Mouse (Mus musculus) MEL (cell line): ENCODE results near the gene Gm49392. TPM values are rescaled to one million over a fixed set of nuclear protein-coding genes. Genes with fewer than 3 reads are reported as not detected.

Experiments used
- DNase-seq: peaks from one replicate; pipeline ENCODE4 v3.0.0; 2011; ENCODE audit warnings: low read depth, low spot score
- H3K27ac ChIP-seq: 2 replicates; pipeline ENCODE4 v1.5.1; 2012; ENCODE audit warnings: low read depth, mild to moderate bottlenecking, control low read depth, low read length, moderate library complexity; ENCODE audit not compliant: control insufficient read depth
- H3K27me3 ChIP-seq, 2 experiments: fragments of 150-350 bp in 1 of 2; sonication (generic) in 1 of 2; 2 replicates each; pipeline ENCODE4 v1.6.1; 2012; ENCODE audit warnings: low read length in 2 of 2, mild to moderate bottlenecking in 2 of 2, improper control_type of control experiment in 1 of 2, moderate library complexity in 1 of 2; ENCODE audit not compliant: insufficient read depth in 2 of 2, control insufficient read depth in 1 of 2
- H3K36me3 ChIP-seq, 2 experiments: 2 replicates each; pipeline ENCODE4 v1.6.1; 2012 to 2014; ENCODE audit warnings: low read length in 2 of 2, improper control_type of control experiment in 1 of 2, inconsistent platforms in 1 of 2, mild to moderate bottlenecking in 1 of 2; ENCODE audit not compliant: insufficient read depth in 2 of 2, control insufficient read depth in 1 of 2
- H3K4me1 ChIP-seq, 2 experiments: fragments of 150-350 bp in 1 of 2; sonication (generic) in 1 of 2; 2 replicates each; pipeline ENCODE4 v1.6.1; 2012; ENCODE audit warnings: low read length in 2 of 2, improper control_type of control experiment in 1 of 2, mild to moderate bottlenecking in 1 of 2; ENCODE audit not compliant: insufficient read depth in 2 of 2, control insufficient read depth in 1 of 2
- H3K4me3 ChIP-seq, 2 experiments: fragments of 150-350 bp in 1 of 2; sonication (generic) in 1 of 2; 2 replicates each; pipeline ENCODE4 v1.5.1; 2012; ENCODE audit warnings: low read depth in 2 of 2, low read length in 2 of 2, mild to moderate bottlenecking in 2 of 2, moderate library complexity in 2 of 2, control low read depth in 1 of 2, improper control_type of control experiment in 1 of 2; ENCODE audit not compliant: control insufficient read depth in 1 of 2, insufficient read depth in 1 of 2
- H3K79me2 ChIP-seq: 2 replicates; pipeline ENCODE4 v1.6.1; 2012; ENCODE audit warnings: mild to moderate bottlenecking, low read length, moderate library complexity; ENCODE audit not compliant: control insufficient read depth, poor library complexity, insufficient read depth
- H3K9ac ChIP-seq: 2 replicates; pipeline ENCODE4 v1.6.1; 2012; ENCODE audit warnings: low read depth, mild to moderate bottlenecking, control low read depth, low read length, moderate library complexity; ENCODE audit not compliant: control insufficient read depth, poor library complexity, severe bottlenecking
- H3K9me3 ChIP-seq: fragments of 150-350 bp; sonication (generic); replicated peaks from 2 replicates; pipeline ENCODE4 v1.6.1; 2012; ENCODE audit warnings: mild to moderate bottlenecking, low read length, improper control_type of control experiment, moderate library complexity; ENCODE audit not compliant: insufficient read depth
- BHLHE40 ChIP-seq: IDR thresholded peaks from 2 replicates; pipeline ENCODE4 v1.6.1; 2012; ENCODE audit warnings: low read depth, mild to moderate bottlenecking, inconsistent platforms, low read length, improper control_type of control experiment, borderline replicate concordance
- CHD1 ChIP-seq: IDR thresholded peaks from 2 replicates; pipeline ENCODE4 v1.6.1; 2012; ENCODE audit warnings: low read depth, mild to moderate bottlenecking, inconsistent platforms, low read length, improper control_type of control experiment
- CHD2 ChIP-seq: IDR thresholded peaks from 2 replicates; pipeline ENCODE4 v1.6.1; 2011; ENCODE audit warnings: low read length, improper control_type of control experiment
- ELF1 ChIP-seq: IDR thresholded peaks from 2 replicates; pipeline ENCODE4 v1.6.1; 2014; ENCODE audit warnings: low read depth, mild to moderate bottlenecking, inconsistent platforms, low read length, improper control_type of control experiment, moderate library complexity
- ETS1 ChIP-seq: IDR thresholded peaks from 2 replicates; pipeline ENCODE4 v1.6.1; 2012; ENCODE audit warnings: low read depth, mild to moderate bottlenecking, inconsistent platforms, low read length, improper control_type of control experiment, moderate library complexity
- GABPA ChIP-seq: IDR thresholded peaks from 2 replicates; pipeline ENCODE4 v1.6.1; 2012; ENCODE audit warnings: low read depth, mild to moderate bottlenecking, inconsistent platforms, low read length, improper control_type of control experiment, moderate library complexity
- GATA1 ChIP-seq: IDR thresholded peaks from 2 replicates; pipeline ENCODE4 v1.6.1; 2011; ENCODE audit warnings: low read depth, low read length, improper control_type of control experiment
- JUND ChIP-seq: IDR thresholded peaks from 2 replicates; pipeline ENCODE4 v1.6.1; 2011; ENCODE audit warnings: low read depth, mild to moderate bottlenecking, improper control_type of control experiment, low read length
- KAT2A ChIP-seq: conservative IDR thresholded peaks from 2 replicates; pipeline ENCODE4 v1.6.1; 2012; ENCODE audit warnings: low read depth, low read length, improper control_type of control experiment, inconsistent platforms
- MAZ ChIP-seq: IDR thresholded peaks from 2 replicates; pipeline ENCODE4 v1.6.1; 2012; ENCODE audit warnings: low read depth, mild to moderate bottlenecking, inconsistent platforms, low read length, improper control_type of control experiment
- MEF2A ChIP-seq: IDR thresholded peaks from 2 replicates; pipeline ENCODE4 v1.6.1; 2014; ENCODE audit warnings: low read depth, mild to moderate bottlenecking, inconsistent platforms, low read length, improper control_type of control experiment; ENCODE audit not compliant: poor library complexity, insufficient replicate concordance, severe bottlenecking; ENCODE audit errors: extremely low read depth
- MXI1 ChIP-seq: IDR thresholded peaks from 2 replicates; pipeline ENCODE4 v1.6.1; 2011; ENCODE audit warnings: mild to moderate bottlenecking, low read depth, low read length, improper control_type of control experiment
- MYC ChIP-seq: IDR thresholded peaks from 2 replicates; pipeline ENCODE4 v1.6.1; 2011; ENCODE audit warnings: low read depth, mild to moderate bottlenecking, low read length, improper control_type of control experiment, moderate library complexity
- NELFE ChIP-seq: IDR thresholded peaks from 2 replicates; pipeline ENCODE4 v1.6.1; 2011; ENCODE audit warnings: low read depth, low read length, improper control_type of control experiment
- NRF1 ChIP-seq: IDR thresholded peaks from 2 replicates; pipeline ENCODE4 v1.6.1; 2014; ENCODE audit warnings: low read depth, mild to moderate bottlenecking, inconsistent platforms, low read length, improper control_type of control experiment, moderate library complexity; ENCODE audit not compliant: poor library complexity, insufficient read depth, severe bottlenecking
- POLR2A ChIP-seq, 2 experiments: IDR thresholded peaks; 2 replicates each; pipeline ENCODE4 v1.6.1; 2011 to 2012; ENCODE audit warnings: low read length in 2 of 2, mild to moderate bottlenecking in 2 of 2, control low read depth in 1 of 2, improper control_type of control experiment in 1 of 2, low read depth in 1 of 2, moderate library complexity in 1 of 2; ENCODE audit not compliant: control insufficient read depth in 1 of 2, insufficient read depth in 1 of 2, poor library complexity in 1 of 2
- POLR2AphosphoS2 ChIP-seq: IDR thresholded peaks from 2 replicates; pipeline ENCODE4 v1.6.1; 2011; ENCODE audit warnings: low read length, improper control_type of control experiment
- POLR2AphosphoS5 ChIP-seq: IDR thresholded peaks from 2 replicates; pipeline ENCODE4 v1.6.1; 2012; ENCODE audit warnings: low read depth, borderline replicate concordance, mild to moderate bottlenecking, inconsistent platforms, low read length, moderate library complexity, mixed read lengths
- RCOR1 ChIP-seq: IDR thresholded peaks from 2 replicates; pipeline ENCODE4 v1.6.1; 2012; ENCODE audit warnings: low read depth, mild to moderate bottlenecking, inconsistent platforms, low read length, improper control_type of control experiment
- SIN3A ChIP-seq: IDR thresholded peaks from 2 replicates; pipeline ENCODE4 v1.6.1; 2012; ENCODE audit warnings: low read length, improper control_type of control experiment, inconsistent platforms
- SMC3 ChIP-seq: IDR thresholded peaks from 2 replicates; pipeline ENCODE4 v1.6.1; 2011; ENCODE audit warnings: low read depth, low read length, improper control_type of control experiment
- UBTF ChIP-seq: IDR thresholded peaks from 2 replicates; pipeline ENCODE4 v1.6.1; 2012; ENCODE audit warnings: low read depth, mild to moderate bottlenecking, inconsistent platforms, low read length, improper control_type of control experiment, moderate library complexity, borderline replicate concordance; ENCODE audit not compliant: insufficient read depth
- USF1 ChIP-seq: IDR thresholded peaks from 2 replicates; pipeline ENCODE4 v1.6.1; 2014; ENCODE audit warnings: low read depth, mild to moderate bottlenecking, inconsistent platforms, low read length, improper control_type of control experiment, moderate library complexity
- USF2 ChIP-seq, 2 experiments: IDR thresholded peaks; 2 replicates each; pipeline ENCODE4 v1.6.1; 2011 to 2012; ENCODE audit warnings: improper control_type of control experiment in 2 of 2, low read length in 2 of 2, borderline replicate concordance in 1 of 2, inconsistent platforms in 1 of 2, low read depth in 1 of 2, mild to moderate bottlenecking in 1 of 2; ENCODE audit not compliant: insufficient read depth in 1 of 2
- ZC3H11A ChIP-seq: IDR thresholded peaks from 2 replicates; pipeline ENCODE4 v1.6.1; 2012; ENCODE audit warnings: low read depth, mild to moderate bottlenecking, inconsistent platforms, low read length, improper control_type of control experiment
- ZKSCAN1 ChIP-seq: IDR thresholded peaks from 2 replicates; pipeline ENCODE4 v1.6.1; 2012; ENCODE audit warnings: low read depth, mild to moderate bottlenecking, inconsistent platforms, low read length, improper control_type of control experiment, moderate library complexity
- ZMIZ1 ChIP-seq: IDR thresholded peaks from 2 replicates; pipeline ENCODE4 v1.6.1; 2012; ENCODE audit warnings: low read depth, mild to moderate bottlenecking, inconsistent platforms, low read length, improper control_type of control experiment, moderate library complexity
- polyA plus RNA-seq, 2 experiments: library from polyadenylated mRNA; stranded (reverse) in 1 of 2; unstranded in 1 of 2; fragments of >175 nt in 1 of 2; fragments of >200 nt in 1 of 2; gene quantifications; 2 replicates each; pipeline versions ENCODE4 v1.2.1 to v1.2.4; 2012; ENCODE audit warnings: low replicate concordance in 2 of 2, low read depth in 1 of 2; ENCODE audit not compliant: insufficient read length in 2 of 2, insufficient read depth in 1 of 2, missing spikeins in 1 of 2
- total RNA-seq: library from RNA; depleted of rRNA; stranded (reverse); fragments of 300-350 nt; gene quantifications from 2 replicates; pipeline ENCODE4 v1.2.3, GENCODE M21; 2012

Gene Gm49392
- total and polyA plus RNA-seq, 3 experiments: not detected

DNA sequence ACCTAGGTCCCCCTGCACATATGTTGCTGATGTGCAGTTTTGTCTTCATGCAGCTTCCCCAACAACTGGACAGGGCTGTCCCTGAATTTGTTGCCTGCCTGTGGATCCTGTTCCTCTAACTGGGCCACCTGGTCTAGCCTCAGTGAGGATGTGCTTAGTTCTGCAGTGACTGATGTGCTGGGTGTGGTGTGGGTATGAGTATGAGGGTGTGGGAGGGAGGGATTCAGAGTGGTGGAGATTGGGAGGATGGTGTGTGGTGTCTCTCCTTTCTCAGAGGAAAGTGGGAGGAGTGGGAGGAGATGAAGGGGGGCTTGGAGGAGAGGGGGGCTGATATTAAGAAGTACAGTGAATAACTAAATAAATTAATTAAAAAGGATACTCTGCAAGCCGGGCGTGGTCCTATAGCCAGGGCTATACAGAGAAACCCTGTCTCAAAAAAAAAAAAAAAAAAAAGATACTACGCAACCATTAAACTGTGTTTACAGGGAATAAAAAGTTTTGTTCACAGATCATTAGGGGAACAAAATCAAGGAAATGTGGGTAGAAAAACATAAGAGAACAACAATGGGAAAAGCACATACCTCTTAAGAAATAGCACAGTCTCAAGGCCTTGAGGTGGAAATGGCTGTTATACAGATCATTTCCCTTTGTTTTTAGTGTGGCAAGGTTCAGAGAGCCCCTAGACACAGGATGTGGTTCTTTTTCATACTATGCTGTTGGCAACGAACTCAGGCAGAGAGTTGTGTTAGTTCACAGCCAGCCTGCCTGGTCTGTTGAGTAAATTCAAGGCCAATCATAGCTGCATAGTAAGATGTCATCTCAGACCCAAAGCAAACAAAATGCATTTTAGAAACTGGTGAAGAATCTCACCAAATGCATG lies 48.2 kb downstream of the Gm49392 start:
- no peak for DNase-seq
- no peaks in the 10 kb centered on the region for H3K9me3 ChIP-seq
- H3K27me3 ChIP-seq: no peaks in the 10 kb centered on the region
- no peak overlapping the region for H3K9ac ChIP-seq
- H3K4me3 ChIP-seq: no peak overlapping the region
- H3K79me2 ChIP-seq: no peaks in the 10 kb centered on the region
- TF ChIP-seq KAT2A (no peak), SMC3 (no peak), GATA1 (no peak), MEF2A (no peak), NRF1 (no peak), JUND (no peak), CHD2 (no peak), ELF1 (no peak), ZKSCAN1 (no peak), RCOR1 (no peak), ETS1 (no peak), MXI1 (no peak), POLR2A (IDR thresholded peaks at IDR 0.05; ENCODE audit: control insufficient read depth in 1 of 2, insufficient read depth in 1 of 2, low read depth in 1 of 2, low read length in 2 of 2, poor library complexity in 1 of 2) (no peak), SIN3A (no peak), USF1 (no peak), MYC (no peak), CHD1 (no peak), POLR2AphosphoS2 (no peak)
- H3K27ac ChIP-seq: no peak overlapping the region
- no peaks in the 10 kb centered on the region for H3K36me3 ChIP-seq
- no peaks in the 10 kb centered on the region for H3K4me1 ChIP-seq

DNA sequence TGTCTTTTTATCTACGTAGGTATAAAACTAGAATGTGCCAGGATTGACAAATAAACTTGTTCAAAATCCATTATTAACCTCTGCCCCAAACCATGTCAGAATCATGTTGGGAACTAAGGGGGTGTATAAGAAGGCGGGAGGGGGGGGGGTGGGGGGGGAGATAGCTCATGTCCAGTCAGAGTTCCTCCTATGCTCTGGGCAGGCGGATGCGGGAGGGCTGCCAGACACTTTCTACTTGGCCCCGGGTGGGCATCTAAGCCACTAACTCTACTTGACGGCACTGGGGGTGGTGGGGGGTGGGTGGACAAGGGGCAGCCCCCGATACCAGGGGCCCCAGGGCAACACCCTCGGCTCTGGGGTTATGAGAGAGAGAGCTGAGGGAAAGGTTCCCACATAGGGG lies 53.5 kb downstream of the Gm49392 start:
- H3K4me1 ChIP-seq: no peaks in the 10 kb centered on the region
- no peak overlapping the region for H3K9ac ChIP-seq
- H3K27ac ChIP-seq: no peak overlapping the region
- DNase-seq: no peak
- H3K4me3 ChIP-seq: no peak overlapping the region
- no peaks in the 10 kb centered on the region for H3K27me3 ChIP-seq
- TF ChIP-seq POLR2AphosphoS2 (no peak), NELFE (no peak), POLR2A (IDR thresholded peaks at IDR 0.05; ENCODE audit: control insufficient read depth in 1 of 2, insufficient read depth in 1 of 2, low read depth in 1 of 2, low read length in 2 of 2, poor library complexity in 1 of 2) (no peak), USF1 (no peak), USF2 (IDR thresholded peaks at IDR 0.05; ENCODE audit: borderline replicate concordance in 1 of 2, insufficient read depth in 1 of 2, low read depth in 1 of 2, low read length in 2 of 2) (no peak), ETS1 (no peak), BHLHE40 (no peak), GABPA (no peak), ZMIZ1 (no peak), MEF2A (no peak), UBTF (no peak), KAT2A (no peak), POLR2AphosphoS5 (no peak), MAZ (no peak), CHD1 (no peak), ZC3H11A (no peak), SIN3A (no peak), JUND (no peak), MXI1 (no peak)
- no peaks in the 10 kb centered on the region for H3K79me2 ChIP-seq
- no peaks in the 10 kb centered on the region for H3K9me3 ChIP-seq
- H3K36me3 ChIP-seq: no peaks in the 10 kb centered on the region
